Mouse (Mus musculus) stomach, embryonic 16.5 days (tissue): ENCODE data around the gene Atxn7l1. TPM values are rescaled to one million over a fixed set of nuclear protein-coding genes. Genes with fewer than 3 reads are reported as not detected.

Experiments
- ATAC-seq: fragments of 200-750 bp; cut with Nextera tagmentation; 2 replicates; pipeline ENCODE4 v1.8.0; 2017; ENCODE audit warnings: moderate number of reproducible peaks, moderate TSS enrichment; ENCODE audit not compliant: insufficient read depth, low FRiP score
- H3K27ac ChIP-seq: fragments of 300-500 bp; sonication (generic); 2 replicates; pipeline ENCODE4 v1.5.1; 2014; ENCODE audit warnings: low read length
- H3K27me3 ChIP-seq: fragments of 300-500 bp; sonication (generic); 2 replicates; pipeline ENCODE4 v1.6.1; 2014; ENCODE audit warnings: low read length, control low read depth, mixed read lengths; ENCODE audit not compliant: control insufficient read depth, insufficient read depth
- H3K36me3 ChIP-seq: fragments of 300-500 bp; sonication (generic); 2 replicates; pipeline ENCODE4 v1.6.1; 2014; ENCODE audit warnings: low read length; ENCODE audit not compliant: control insufficient read depth, insufficient read depth
- H3K4me1 ChIP-seq: fragments of 300-500 bp; sonication (generic); 2 replicates; pipeline ENCODE4 v1.6.1; 2014; ENCODE audit warnings: low read length, control low read depth, mixed read lengths; ENCODE audit not compliant: control insufficient read depth, insufficient read depth
- H3K4me2 ChIP-seq: fragments of 300-500 bp; sonication (generic); 2 replicates; pipeline ENCODE4 v1.6.1; 2014; ENCODE audit warnings: low read depth, low read length, mixed read lengths
- H3K4me3 ChIP-seq: fragments of 300-500 bp; sonication (generic); replicated peaks from 2 replicates; pipeline ENCODE4 v1.5.1; 2014; ENCODE audit warnings: mild to moderate bottlenecking, low read length
- H3K9ac ChIP-seq: fragments of 300-500 bp; sonication (generic); 2 replicates; pipeline ENCODE4 v1.6.1; 2014; ENCODE audit warnings: low read length
- H3K9me3 ChIP-seq: fragments of 300-500 bp; sonication (generic); replicated peaks from 2 replicates; pipeline ENCODE4 v1.6.1; 2016; ENCODE audit warnings: low read length, control low read depth; ENCODE audit not compliant: control insufficient read depth
- WGBS: fragments of 180-500 bp; shearing (Covaris S2); extraction: QIAGEN DNeasy Blood & Tissue Kit; methylation state at CpG from one replicate; pipeline ENCODE4 v1.1.7; 2014; 5-methylcytosine and 5-hydroxymethylcytosine counted together
- polyA plus RNA-seq: library from polyadenylated mRNA; unstranded; fragments of >200 nt; fragmentation: Nextera tagmentation; extraction: Ambion mirVana; gene quantifications from 2 replicates; pipeline ENCODE4 v1.2.1, GENCODE M21; 2015

Atxn7l1 gene
- polyA plus RNA-seq, 1 experiment from 2014 or later, result 13.3 TPM

DNA sequence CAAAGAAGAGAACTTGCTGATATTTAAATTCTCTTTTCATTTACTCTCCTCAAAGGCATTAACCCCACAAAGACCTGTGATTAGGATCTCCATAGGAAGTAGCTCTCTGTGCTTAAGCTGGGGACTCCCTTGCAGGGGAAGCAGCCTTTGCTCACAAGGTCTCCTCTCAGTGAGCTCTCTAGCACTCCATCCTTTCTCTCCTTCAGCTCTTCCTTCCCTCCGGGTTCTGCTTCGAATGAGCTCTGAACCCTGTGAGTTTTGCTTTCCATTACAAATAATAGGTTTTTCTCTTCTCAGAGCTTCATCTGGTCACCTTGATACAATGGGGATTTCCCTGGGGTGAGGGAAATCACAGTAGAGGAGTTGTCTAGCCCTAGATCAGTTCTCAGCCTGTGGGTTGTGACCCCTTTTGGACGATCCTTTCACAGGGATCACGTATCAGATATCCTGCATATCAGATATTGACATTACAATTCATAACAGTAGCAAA lies 35.7 kb downstream of the Atxn7l1 start:
- H3K4me2 ChIP-seq, result no peak overlapping the region
- H3K9ac ChIP-seq, result no peak overlapping the region
- H3K9me3 ChIP-seq, result no peaks in the 10 kb centered on the region
- ATAC-seq, result no peak
- H3K4me1 ChIP-seq, result peaks cover 6% of the 10 kb centered on the region; the same call in 1 of the 2 replicates
- no peaks in the 10 kb centered on the region for H3K27me3 ChIP-seq
- 75% methylated on average over 4 of the region's 4 CpGs for WGBS
- H3K36me3 ChIP-seq, result no peaks in the 10 kb centered on the region
- H3K27ac ChIP-seq, result no peak overlapping the region
- H3K4me3 ChIP-seq, result no peak overlapping the region

DNA sequence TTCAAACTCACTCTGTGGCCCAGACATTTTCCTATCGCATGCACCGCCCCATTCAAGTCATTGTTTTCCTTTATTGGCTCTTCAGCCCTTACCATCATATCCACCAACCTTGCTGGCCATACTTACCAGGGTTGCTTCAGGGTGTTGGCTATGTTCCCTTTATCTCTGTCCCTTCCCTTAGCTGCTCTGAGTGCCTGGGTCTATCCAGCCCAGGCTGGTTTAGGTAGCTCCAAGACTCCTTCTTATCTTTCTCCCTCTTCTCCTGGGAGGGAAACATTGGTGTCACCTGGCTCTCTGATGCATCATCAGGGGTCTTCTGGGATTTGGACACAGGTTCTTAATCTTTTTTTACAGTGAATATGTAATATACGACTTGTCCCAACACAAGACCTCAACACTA lies 36.6 kb downstream of the Atxn7l1 start:
- Histone ChIP-seq H3K4me3 (no peak overlapping the region), H3K27ac (no peak overlapping the region), H3K4me1 (peaks cover 6% of the 10 kb centered on the region; the same call in 1 of the 2 replicates), H3K9me3 (no peaks in the 10 kb centered on the region), H3K9ac (no peak overlapping the region), H3K36me3 (no peaks in the 10 kb centered on the region), H3K27me3 (no peaks in the 10 kb centered on the region), H3K4me2 (no peak overlapping the region)
- 90% methylated on average over 3 of the region's 3 CpGs for WGBS
- ATAC-seq, result no peak

DNA sequence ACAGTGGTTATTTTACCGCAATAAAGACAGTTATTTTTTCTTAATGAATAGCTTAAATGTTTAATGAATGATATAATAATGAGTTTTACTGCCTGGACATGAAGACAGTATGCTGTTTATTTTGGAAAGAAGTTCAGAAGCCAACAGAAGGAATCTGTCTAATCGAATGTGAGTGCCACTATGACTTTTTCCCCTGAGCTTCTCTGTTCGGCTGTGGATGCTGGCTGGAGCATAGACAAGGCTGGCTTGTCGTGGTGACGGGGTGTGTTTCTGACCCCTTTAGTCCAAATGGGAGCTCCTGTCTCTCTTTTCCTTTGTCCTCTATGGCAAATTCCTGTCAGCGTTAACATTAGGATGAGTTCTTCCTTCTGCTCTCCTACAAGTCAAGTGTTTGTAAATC lies 37.6 kb downstream of the Atxn7l1 start:
- Histone ChIP-seq H3K27me3 (no peaks in the 10 kb centered on the region), H3K4me1 (peaks cover 6% of the 10 kb centered on the region; the same call in 1 of the 2 replicates), H3K27ac (no peak overlapping the region), H3K9me3 (no peaks in the 10 kb centered on the region), H3K4me3 (no peak overlapping the region), H3K9ac (no peak overlapping the region), H3K36me3 (no peaks in the 10 kb centered on the region), H3K4me2 (no peak overlapping the region)
- ATAC-seq, result no peak
- 38% methylated on average over 6 of the region's 6 CpGs for WGBS

DNA sequence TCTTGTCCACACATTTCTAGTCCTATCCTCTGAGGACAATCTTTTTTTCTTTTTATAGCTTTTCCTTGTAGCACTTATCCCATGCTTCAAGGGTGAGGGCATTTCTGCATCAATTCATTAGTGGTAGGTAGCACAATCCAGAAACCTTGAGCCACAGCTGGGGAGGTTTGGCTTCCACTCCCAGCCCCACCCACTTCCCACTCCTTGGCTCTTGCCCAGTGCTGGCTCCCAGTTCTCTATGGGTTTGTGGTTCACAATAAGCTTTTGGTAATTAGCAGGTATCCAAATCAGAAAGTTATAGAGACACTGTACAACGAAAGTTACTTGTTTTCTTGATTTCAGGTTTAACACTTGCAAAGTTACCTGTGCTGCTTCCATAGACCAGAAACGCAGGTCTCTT lies 38.8 kb downstream of the Atxn7l1 start:
- H3K9me3 ChIP-seq, result no peaks in the 10 kb centered on the region
- no peak for ATAC-seq
- H3K36me3 ChIP-seq, result no peaks in the 10 kb centered on the region
- H3K4me3 ChIP-seq, result no peak overlapping the region
- no peak overlapping the region for H3K4me2 ChIP-seq
- H3K4me1 ChIP-seq, result peaks cover 6% of the 10 kb centered on the region; the same call in 1 of the 2 replicates
- no peak overlapping the region for H3K9ac ChIP-seq
- WGBS, result 91% methylated on average over 2 of the region's 2 CpGs
- H3K27me3 ChIP-seq, result no peaks in the 10 kb centered on the region
- no peak overlapping the region for H3K27ac ChIP-seq

DNA sequence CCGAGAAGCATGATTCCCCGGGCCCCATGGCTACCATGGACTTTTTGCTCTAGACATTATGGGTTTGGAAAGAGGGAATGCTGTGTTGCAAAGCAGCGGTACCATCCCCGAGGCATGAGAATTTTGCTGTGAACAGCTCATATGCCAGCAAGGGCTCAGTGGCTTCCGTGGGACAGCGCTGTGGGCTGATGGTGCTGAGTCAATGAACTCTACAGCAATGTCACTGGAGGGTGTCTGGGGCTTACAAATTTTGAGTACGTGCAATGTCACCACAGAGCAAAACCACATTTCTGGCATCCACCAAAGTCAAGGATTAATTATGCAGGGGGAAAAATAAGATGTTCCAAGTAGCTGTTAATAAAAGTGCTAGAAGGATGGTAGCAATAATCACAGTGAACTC lies 42.6 kb downstream of the Atxn7l1 start:
- no peaks in the 10 kb centered on the region for H3K36me3 ChIP-seq
- peaks cover 14% of the 10 kb centered on the region; the same call in 1 of the 2 replicates for H3K4me1 ChIP-seq
- ATAC-seq, result no peak
- H3K4me2 ChIP-seq, result no peak overlapping the region
- H3K9ac ChIP-seq, result no peak overlapping the region
- no peak overlapping the region for H3K27ac ChIP-seq
- H3K4me3 ChIP-seq, result no peak overlapping the region
- WGBS, result 90% methylated on average over 7 of the region's 7 CpGs
- H3K27me3 ChIP-seq, result no peaks in the 10 kb centered on the region
- no peaks in the 10 kb centered on the region for H3K9me3 ChIP-seq

DNA sequence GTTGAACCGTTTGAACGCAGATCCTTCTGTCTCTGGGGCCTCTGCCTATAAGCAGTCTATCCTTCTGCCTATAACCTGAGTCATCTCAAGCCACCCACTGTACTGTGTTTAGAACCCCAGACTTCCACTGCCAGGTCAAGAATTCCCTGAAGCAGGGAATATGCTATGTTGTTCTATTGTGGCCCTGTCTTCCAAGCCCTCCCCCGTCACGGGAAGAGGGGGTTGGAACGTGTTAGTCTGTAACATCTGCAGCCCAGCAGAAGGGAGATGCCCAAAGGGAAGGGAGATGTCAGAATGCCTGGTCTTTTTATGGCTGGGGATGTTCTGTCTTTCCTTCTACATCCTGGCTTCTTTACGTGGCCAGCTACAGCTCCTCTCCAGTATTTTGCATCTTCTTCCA lies 43.1 kb downstream of the Atxn7l1 start:
- H3K27ac ChIP-seq, result no peak overlapping the region
- H3K36me3 ChIP-seq, result no peaks in the 10 kb centered on the region
- ATAC-seq, result no peak
- H3K27me3 ChIP-seq, result no peaks in the 10 kb centered on the region
- 72% methylated on average over 6 of the region's 6 CpGs for WGBS
- peaks cover 11% of the 10 kb centered on the region; the same call in 1 of the 2 replicates for H3K4me1 ChIP-seq
- H3K4me3 ChIP-seq, result no peak overlapping the region
- no peak overlapping the region for H3K4me2 ChIP-seq
- H3K9me3 ChIP-seq, result no peaks in the 10 kb centered on the region
- no peak overlapping the region for H3K9ac ChIP-seq

DNA sequence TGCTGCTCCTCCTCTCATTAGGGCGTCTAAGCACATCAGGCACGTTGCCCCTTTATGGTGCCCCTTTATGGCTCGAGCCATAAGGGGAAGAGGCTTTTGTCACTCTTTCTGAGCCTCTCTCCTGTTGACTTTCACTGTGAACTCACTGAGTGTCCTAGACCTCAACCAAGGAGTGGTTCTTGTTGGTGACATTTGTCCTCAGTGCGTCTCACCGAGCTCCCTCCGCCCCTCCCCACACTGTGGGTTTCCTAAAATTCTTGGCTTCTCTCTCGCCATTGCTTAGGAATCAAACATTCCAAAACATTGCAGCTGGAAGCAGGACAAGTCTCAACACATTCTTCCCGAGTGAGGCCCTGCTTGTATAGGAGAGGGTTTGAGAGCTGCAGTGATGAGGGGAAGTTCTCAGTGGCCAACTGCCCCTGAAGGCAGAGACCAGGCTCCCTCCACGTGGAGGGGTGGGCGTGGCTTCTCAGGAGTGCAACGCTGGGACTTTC lies 46.0 kb downstream of the Atxn7l1 start:
- Histone ChIP-seq H3K9me3 (no peaks in the 10 kb centered on the region), H3K4me1 (peaks cover 11% of the 10 kb centered on the region; the same call in 1 of the 2 replicates), H3K27me3 (no peaks in the 10 kb centered on the region), H3K4me2 (no peak overlapping the region; the same call in none of the 2 replicates), H3K36me3 (no peaks in the 10 kb centered on the region), H3K9ac (no peak overlapping the region), H3K27ac (peak overlapping the region; percentile 60; the same call in 1 of the 2 replicates), H3K4me3 (no peak overlapping the region)
- ATAC-seq, result peak; percentile 88
- 30% methylated on average over 11 of the region's 11 CpGs for WGBS

DNA sequence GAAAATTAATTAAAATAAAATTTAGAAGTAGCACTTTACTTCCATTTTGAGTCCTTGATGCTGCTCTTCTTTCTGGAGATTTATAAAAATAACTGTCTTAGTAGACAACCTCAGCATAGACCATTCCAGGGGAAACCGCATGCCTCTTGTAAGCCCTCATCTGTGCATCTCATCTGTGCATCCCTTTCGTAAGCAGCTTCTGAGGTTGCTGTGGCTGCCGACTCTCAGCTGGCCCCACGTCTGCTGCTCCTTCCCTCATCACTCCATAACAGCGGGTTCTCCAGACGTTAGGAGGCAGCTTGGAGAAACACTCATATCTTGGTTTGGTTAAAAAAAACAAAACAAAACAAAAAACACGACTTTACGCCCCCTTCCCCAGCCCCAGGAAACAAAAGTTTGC lies 47.7 kb downstream of the Atxn7l1 start:
- Histone ChIP-seq H3K27me3 (no peaks in the 10 kb centered on the region), H3K4me2 (no peak overlapping the region), H3K27ac (no peak overlapping the region), H3K36me3 (no peaks in the 10 kb centered on the region), H3K4me1 (peaks cover 11% of the 10 kb centered on the region; the same call in 1 of the 2 replicates), H3K4me3 (no peak overlapping the region), H3K9me3 (no peaks in the 10 kb centered on the region), H3K9ac (no peak overlapping the region)
- 70% methylated on average over 8 of the region's 8 CpGs for WGBS
- ATAC-seq, result no peak

DNA sequence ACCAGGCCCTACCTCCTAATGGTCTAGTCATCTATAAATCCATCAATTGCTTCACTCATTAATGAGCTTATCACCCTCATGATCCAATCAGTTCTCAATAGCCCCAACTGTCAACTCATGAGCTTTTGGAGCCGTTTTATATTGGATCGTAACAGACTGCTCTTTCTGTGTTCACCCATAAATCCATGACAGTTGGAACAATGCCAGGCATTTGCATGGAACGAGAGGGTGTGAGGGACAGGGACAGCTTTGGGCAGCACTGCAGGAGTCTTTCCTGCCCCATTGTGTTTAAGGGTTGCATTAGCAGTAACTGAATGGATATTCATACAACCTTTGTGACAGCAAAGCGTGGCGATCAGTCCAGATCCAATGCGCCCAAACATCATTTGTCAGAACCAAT lies 49.8 kb downstream of the Atxn7l1 start:
- no peaks in the 10 kb centered on the region for H3K36me3 ChIP-seq
- WGBS, result 76% methylated on average over 6 of the region's 6 CpGs
- no peak overlapping the region for H3K4me3 ChIP-seq
- no peaks in the 10 kb centered on the region for H3K27me3 ChIP-seq
- H3K27ac ChIP-seq, result no peak overlapping the region
- no peak overlapping the region for H3K4me2 ChIP-seq
- no peak overlapping the region for H3K9ac ChIP-seq
- H3K9me3 ChIP-seq, result no peaks in the 10 kb centered on the region
- peaks cover 11% of the 10 kb centered on the region; the same call in 1 of the 2 replicates for H3K4me1 ChIP-seq
- no peak for ATAC-seq
